Comparison of ENCODE assay signal across 8 mouse cellular contexts in the genomic region with DNA sequence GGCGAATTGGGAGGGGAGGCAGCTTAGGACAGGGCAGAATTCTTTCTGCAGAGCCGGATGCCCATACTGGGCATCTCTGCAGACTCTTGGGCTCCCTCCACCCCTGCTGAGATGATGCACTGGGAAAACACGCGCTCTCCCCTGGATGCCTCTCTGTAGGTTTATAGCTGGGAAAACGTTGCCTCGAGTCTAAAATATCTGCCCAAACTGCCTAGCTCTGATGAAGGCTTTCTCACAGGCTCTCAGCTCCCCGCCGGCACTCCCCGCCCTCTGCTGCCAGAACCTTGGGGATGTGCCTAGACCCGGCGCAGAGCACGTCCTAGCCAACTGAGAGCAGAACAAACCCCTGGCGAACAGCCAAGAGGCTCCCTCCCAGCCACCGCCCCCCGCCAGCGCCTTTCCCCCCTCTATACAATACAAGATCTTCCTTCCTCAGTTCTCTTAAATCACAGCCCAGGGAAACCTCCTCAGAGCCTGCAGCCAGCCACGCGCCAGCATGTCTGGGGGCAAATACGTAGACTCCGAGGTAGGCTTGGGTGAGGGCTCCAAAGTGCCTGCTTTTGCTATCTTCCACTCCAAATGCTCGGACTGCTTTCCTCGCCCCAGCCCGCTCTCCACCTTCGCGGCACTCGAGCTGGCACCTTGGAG. TPM values are rescaled to one million over a fixed set of nuclear protein-coding genes. Genes with fewer than 3 reads are reported as not detected.
DNase-seq lines count a peak whose midpoint lies in the region; ATAC-seq lines count a peak whose summit lies in the region.

TSS of gene Cav1 (plus strand) at position 382 of the 648 bp plus-strand sequence.

- H3K9me3 ChIP-seq in hindbrain, embryonic 15.5 days: no peaks in the 10 kb centered on the region

- under 1% methylated on average over 26 of the region's 26 CpGs for WGBS in hindbrain, embryonic 15.5 days

- peak within 1 kb of the TSS; percentile 49 for H3K4me3 ChIP-seq in hindbrain, embryonic 15.5 days

- peak within 1 kb of the TSS; percentile 99 for H3K4me2 ChIP-seq in hindbrain, embryonic 15.5 days

- peak within 1 kb of the TSS; percentile 51 for H3K9ac ChIP-seq in hindbrain, embryonic 15.5 days

- H3K27me3 ChIP-seq in hindbrain, embryonic 15.5 days: peaks cover 27% of the 10 kb centered on the region

- H3K4me1 ChIP-seq in hindbrain, embryonic 15.5 days (replicated peaks): peaks cover 27% of the 10 kb centered on the region

- H3K36me3 ChIP-seq in hindbrain, embryonic 15.5 days: no peaks in the 10 kb centered on the region

- H3K27ac ChIP-seq in hindbrain, embryonic 15.5 days (replicated peaks): 0 out of 2 replicates have a peak within 1 kb of the TSS, but pooled peaks have one; percentile 23

- DNase-seq in adipocyte (ENCODE audit: low spot score): peak; percentile 94
- DNase-seq in gastrocnemius, adult 8-10 months (ENCODE audit: low spot score in 2 of 2): peak; percentile 42 to 66
- peak; percentile 37 for DNase-seq in left cerebral cortex, adult 11 months (ENCODE audit: low spot score)
- peak; percentile 90 for DNase-seq in lung, postnatal 14 days
- DNase-seq in retina, postnatal 1 day: peak; percentile 76

- peak; percentile 53 for ATAC-seq in common myeloid progenitor, adult 5-6 weeks (replicated peaks; ENCODE audit: low read depth, poor library complexity, severe bottlenecking)
- peak; percentile 88 for ATAC-seq in hindbrain, embryonic 15.5 days (ENCODE audit: low FRiP score, low read depth)
- no peak for ATAC-seq in CD4-positive, CD25-positive, alpha-beta regulatory T cell, adult 4 months

RNA-seq across cellular contexts. Expression of gene Cav1, which starts in this region (rescaled TPM):
- not detected in 2 replicates for total RNA-seq in common myeloid progenitor, adult 5-6 weeks (2017)
- total RNA-seq in gastrocnemius, adult 8-10 months (2022): 100 to 1,000 TPM in 1 of 4 experiments, 10 to 100 TPM in 3; 58.0 to 113 (median 69.8) TPM
- polyA plus RNA-seq in hindbrain, embryonic 15.5 days (2015; fragmentation: Nextera tagmentation; extraction: Ambion mirVana): 33.5 and 35.5 TPM in 2 replicates
- not detected for polyA plus RNA-seq in CD4-positive, CD25-positive, alpha-beta regulatory T cell, adult 4 months (2017; shearing (Covaris generic))

Comparison
In these comparisons a context has a peak if more than half of its experiments do, and no peak if none do; other contexts are left out.
1. RNA of gene Cav1 (total RNA-seq): 58.0 to 113 TPM in gastrocnemius, adult 8-10 months; not detected in common myeloid progenitor, adult 5-6 weeks; every median in the first group is over 10 times any median in the second.
2. RNA of gene Cav1 (polyA plus RNA-seq): 33.5 to 35.5 TPM in hindbrain, embryonic 15.5 days; not detected in CD4-positive, CD25-positive, alpha-beta regulatory T cell, adult 4 months; every median in the first group is over 10 times any median in the second.
3. Peak in ATAC-seq in common myeloid progenitor, adult 5-6 weeks; RNA of the gene not detected or under 1 TPM.
4. DNase-seq: peak in every context shown above with its lines; median percentile 94 in adipocyte; 90 in lung, postnatal 14 days; 76 in retina, postnatal 1 day; 54 in gastrocnemius, adult 8-10 months; 37 in left cerebral cortex, adult 11 months.